10 mouse cellular contexts compared by ENCODE assay signal in genomic region chr17:87375941-87376511, GRCm38 (mm10). TPM values are rescaled to one million over a fixed set of nuclear protein-coding genes. Genes with fewer than 3 reads are reported as not detected.
DNase-seq lines count a peak whose midpoint lies in the region; ATAC-seq and TF ChIP-seq lines count a peak whose summit lies in the region.
"Had no signal": no experiment of that assay in that cellular context is flagged by ENCODE, and none has a peak within 500 bp of the region (broad histone marks: within the 10 kb centered on the region; RNA-seq: fewer than 3 reads in every experiment).

No protein-coding gene starts in this region.

- peaks cover 55% of the 10 kb centered on the region for H3K4me1 ChIP-seq in lung, embryonic 15.5 days
- H3K4me1 ChIP-seq in lung, adult 2 months (ENCODE audit: control insufficient read depth, insufficient read depth, low read length), result peaks cover 5% of the 10 kb centered on the region; the same call in 1 of the 2 replicates
- H3K4me1 ChIP-seq in embryonic fibroblast, embryonic 13.5 days (ENCODE audit: control insufficient read depth, insufficient read depth, low read length), result peaks cover 8% of the 10 kb centered on the region; the same call in 1 of the 2 replicates
- H3K4me1 ChIP-seq in limb, embryonic 11.5 days (ENCODE audit: control insufficient read depth, insufficient read depth, low read length), result peaks cover 53% of the 10 kb centered on the region

- peak overlapping the region; percentile 87 for H3K27ac ChIP-seq in lung, embryonic 15.5 days
- peak overlapping the region; percentile 44 for H3K27ac ChIP-seq in embryonic fibroblast, embryonic 13.5 days (ENCODE audit: insufficient read depth, low read length)
- H3K27ac ChIP-seq in limb, embryonic 11.5 days (replicated peaks; ENCODE audit: low read depth, low read length), result peak overlapping the region; percentile 75; the same call in 1 of the 2 replicates

- no peak for DNase-seq in lung, adult 2 months
- peak; percentile 57 for DNase-seq in limb, embryonic 11.5 days (ENCODE audit: low spot score)
- peak; percentile 73 for DNase-seq in splenic B cell, adult 2 months (ENCODE audit: low read depth, low spot score)
- no peak for DNase-seq in retina, postnatal 1 day
- DNase-seq in left cerebral cortex, adult 9 months (ENCODE audit: low spot score in 2 of 2), result no peak
- DNase-seq in layer of hippocampus, postnatal 25 days (ENCODE audit: extremely low spot score in 1 of 2, low spot score in 1 of 2), result no peak

- TF ChIP-seq POLR2A in lung, adult 2 months (IDR thresholded peaks at IDR 0.05; ENCODE audit: borderline replicate concordance, extremely low read depth, low read depth, low read length), result no peak
- no peak for TF ChIP-seq POLR2A in embryonic fibroblast, embryonic 13.5 days (IDR thresholded peaks at IDR 0.05; ENCODE audit: low read depth, low read length)

- H3K4me2 ChIP-seq in lung, embryonic 15.5 days, result no peak overlapping the region
- H3K4me2 ChIP-seq in limb, embryonic 11.5 days (ENCODE audit: low read depth, severe bottlenecking), result no peak overlapping the region

- ATAC-seq in lung, embryonic 15.5 days (ENCODE audit: borderline replicate concordance, extremely low read depth, low FRiP score, low TSS enrichment), result peak; percentile 79
- 0 out of 2 replicates have a peak, but pooled peaks have one; percentile 24 for ATAC-seq in limb, embryonic 11.5 days (ENCODE audit: insufficient number of reproducible peaks, low FRiP score, low TSS enrichment, low read depth)

- H3K4me3 ChIP-seq in lung, embryonic 15.5 days, result no peak overlapping the region
- no peak overlapping the region for H3K4me3 ChIP-seq in lung, adult 2 months (replicated peaks; ENCODE audit: extremely low read depth, low read depth, low read length)
- no peak overlapping the region for H3K4me3 ChIP-seq in embryonic fibroblast, embryonic 13.5 days (ENCODE audit: insufficient read depth, low read length)
- H3K4me3 ChIP-seq in limb, embryonic 11.5 days (ENCODE audit: low read depth, low read length), result no peak overlapping the region

- H3K36me3 ChIP-seq in lung, embryonic 15.5 days, result no peaks in the 10 kb centered on the region
- no peaks in the 10 kb centered on the region for H3K36me3 ChIP-seq in limb, embryonic 11.5 days (ENCODE audit: control insufficient read depth, insufficient read depth, low read length)
- peaks cover 5% of the 10 kb centered on the region for H3K36me3 ChIP-seq in splenic B cell, adult 2 months (ENCODE audit: control insufficient read depth, insufficient read depth, low read length, poor library complexity, severe bottlenecking)

- H3K27me3 ChIP-seq in lung, embryonic 15.5 days, result no peaks in the 10 kb centered on the region
- no peaks in the 10 kb centered on the region for H3K27me3 ChIP-seq in limb, embryonic 11.5 days (ENCODE audit: control insufficient read depth, insufficient read depth, low read length)
- H3K27me3 ChIP-seq in splenic B cell, adult 2 months (ENCODE audit: control insufficient read depth, insufficient read depth, low read length, poor library complexity, severe bottlenecking), result no peaks in the 10 kb centered on the region

- no peaks in the 10 kb centered on the region for H3K9me3 ChIP-seq in lung, embryonic 15.5 days
- no peaks in the 10 kb centered on the region for H3K9me3 ChIP-seq in limb, embryonic 11.5 days (ENCODE audit: control insufficient read depth, low read length)

- WGBS in lung, embryonic 15.5 days, result 9% methylated on average over 10 of the region's 10 CpGs
- 14% methylated on average over 10 of the region's 10 CpGs for WGBS in lung, adult 2 months
- 13% methylated on average over 10 of the region's 10 CpGs for WGBS in limb, embryonic 11.5 days

- H3K9ac ChIP-seq in lung, embryonic 15.5 days, result no peak overlapping the region
- H3K9ac ChIP-seq in limb, embryonic 11.5 days (ENCODE audit: low read length), result peak overlapping the region; percentile 22; the same call in 1 of the 2 replicates

- TF ChIP-seq CTCF in lung, adult 2 months (IDR thresholded peaks at IDR 0.05; ENCODE audit: insufficient read depth, low read length), result no peak
- TF ChIP-seq CTCF in embryonic fibroblast, embryonic 13.5 days (IDR thresholded peaks at IDR 0.05; ENCODE audit: borderline replicate concordance, insufficient read depth, low read length), result no peak

RNA-seq across cellular contexts. Expression of gene Stpg4, which starts 51.5 kb away (rescaled TPM):
- not detected in 2 replicates for polyA plus RNA-seq in lung, embryonic 15.5 days (2015; fragmentation: Nextera tagmentation; extraction: Ambion mirVana)
- polyA plus RNA-seq in lung, adult 2 months (2012; rRNA removed), result not detected in 2 replicates
- not detected in 2 replicates for polyA plus RNA-seq in embryonic fibroblast, embryonic 13.5 days (2011; ENCODE audit: insufficient read length, low read depth, missing spikeins)
- 0.23 TPM in 1 of 2 replicates, not detected in the other for polyA plus RNA-seq in limb, embryonic 11.5 days (2014; fragmentation: Nextera tagmentation; extraction: Ambion mirVana)
- total RNA-seq in layer of hippocampus, postnatal 25 days (2021), result not detected
- total RNA-seq: gastrocnemius, postnatal 4 days; monocyte, adult 5-6 weeks had no signal

Comparison
In these comparisons a context has a peak if more than half of its experiments do, and no peak if none do; other contexts are left out.
1. DNase-seq: peak in limb, embryonic 11.5 days (single experiment) and splenic B cell, adult 2 months (single experiment); none in lung, adult 2 months (single experiment), retina, postnatal 1 day (single experiment), left cerebral cortex, adult 9 months (0 of 2) and layer of hippocampus, postnatal 25 days (0 of 2).
2. Peak in every context shown above with its lines, with median percentiles within 50 percentile points of each other: H3K27ac ChIP-seq.